Mouse (Mus musculus) ES-E14 (cell line): ENCODE data around the gene Gpr35. TPM values are rescaled to one million over a fixed set of nuclear protein-coding genes. Genes with fewer than 3 reads are reported as not detected.

Experiments used
- DNase-seq: peaks from one replicate; pipeline ENCODE4 v3.0.0-alpha.2; 2013; ENCODE audit warnings: low read depth, low spot score
- H3K27ac ChIP-seq: 2 replicates; pipeline ENCODE4 v1.5.1; 2012; ENCODE audit warnings: low read depth, mild to moderate bottlenecking, low read length, moderate library complexity, mixed read lengths; ENCODE audit not compliant: poor library complexity, insufficient read depth, severe bottlenecking
- H3K36me3 ChIP-seq: 2 replicates; pipeline ENCODE4 v1.6.1; 2012; ENCODE audit warnings: mild to moderate bottlenecking, low read length, moderate library complexity, mixed read lengths; ENCODE audit not compliant: control insufficient read depth, poor library complexity, insufficient read depth, severe bottlenecking
- H3K4me1 ChIP-seq, 2 experiments: fragments of 150-350 bp in 1 of 2; sonication (generic) in 1 of 2; 2 replicates each; pipeline ENCODE4 v1.6.1; 2012; ENCODE audit warnings: low read length in 2 of 2, mild to moderate bottlenecking in 1 of 2, mixed read lengths in 1 of 2; ENCODE audit not compliant: control insufficient read depth in 2 of 2, insufficient read depth in 2 of 2, poor library complexity in 1 of 2
- H3K4me3 ChIP-seq, 2 experiments: fragments of 150-350 bp in 1 of 2; sonication (generic) in 1 of 2; 2 replicates each; pipeline ENCODE4 v1.5.1; 2012; ENCODE audit warnings: low read length in 2 of 2, low read depth in 1 of 2, mild to moderate bottlenecking in 1 of 2, mixed read lengths in 1 of 2; ENCODE audit not compliant: insufficient read depth in 1 of 2, poor library complexity in 1 of 2, severe bottlenecking in 1 of 2
- H3K9ac ChIP-seq: 2 replicates; pipeline ENCODE4 v1.6.1; 2012; ENCODE audit warnings: low read depth, mild to moderate bottlenecking, low read length, mixed read lengths; ENCODE audit not compliant: poor library complexity, insufficient read depth, severe bottlenecking
- H3K9me3 ChIP-seq: fragments of 150-350 bp; sonication (generic); 2 replicates; pipeline ENCODE4 v1.6.1; 2012; ENCODE audit warnings: low read depth, mild to moderate bottlenecking, low read length; ENCODE audit not compliant: control insufficient read depth, insufficient read depth
- CHD2 ChIP-seq: IDR thresholded peaks from 2 replicates; pipeline ENCODE4 v1.6.1; 2014; ENCODE audit warnings: mild to moderate bottlenecking, low read depth, low read length, inconsistent platforms
- HCFC1 ChIP-seq: IDR thresholded peaks from 2 replicates; pipeline ENCODE4 v1.6.1; 2012; ENCODE audit warnings: low read length, inconsistent platforms, borderline replicate concordance; ENCODE audit not compliant: insufficient read depth
- MAFK ChIP-seq: IDR thresholded peaks from 2 replicates; pipeline ENCODE4 v1.6.1; 2014; ENCODE audit warnings: mild to moderate bottlenecking, low read depth, low read length, inconsistent platforms; ENCODE audit not compliant: insufficient read depth
- ZC3H11A ChIP-seq: IDR thresholded peaks from 2 replicates; pipeline ENCODE4 v1.6.1; 2012; ENCODE audit warnings: low read depth, mild to moderate bottlenecking, inconsistent platforms, low read length, borderline replicate concordance
- ZNF384 ChIP-seq: IDR thresholded peaks from 2 replicates; pipeline ENCODE4 v1.6.1; 2012; ENCODE audit warnings: low read depth, low read length, inconsistent platforms
- in situ Hi-C, 2 experiments: fragments of 600-800 bp; cut with MboI; formaldehyde crosslinking; loops; one replicate each; pipeline ENCODE4 v1.15.1; 2025; ENCODE audit warnings: low sequenced_read_pairs in 2 of 2, inconsistent platforms in 1 of 2; ENCODE audit not compliant: unreplicated experiment in 2 of 2
- total RNA-seq: library from RNA; depleted of rRNA; stranded (reverse); fragments of 300-350 nt; gene quantifications from 2 replicates; pipeline ENCODE4 v1.2.3, GENCODE M21; 2012

Gpr35 gene
- total RNA-seq, 1 experiment = 0.22 TPM

GRCm38 (mm10) chr1:92979073-92979602, 28.5 kb downstream of the Gpr35 start:
- H3K9me3 ChIP-seq = no peaks in the 10 kb centered on the region
- peak overlapping the region in 1 of 2 experiments; percentile 30; a peak in 2 of 4 replicates for H3K4me3 ChIP-seq
- peaks cover 0 to 11% of the 10 kb centered on the region in 2 experiments; a peak in 3 of 4 replicates for H3K4me1 ChIP-seq
- TF ChIP-seq ZC3H11A = no peak
- TF ChIP-seq ZNF384 = no peak
- TF ChIP-seq HCFC1 = no peak
- no peak for TF ChIP-seq CHD2
- TF ChIP-seq MAFK = no peak
- H3K9ac ChIP-seq = no peak overlapping the region
- H3K36me3 ChIP-seq = no peaks in the 10 kb centered on the region
- in situ Hi-C loops = no loop called here
- H3K27ac ChIP-seq = no peak overlapping the region
- no peak for DNase-seq

- in situ Hi-C loops = no loop called here
- TF ChIP-seq CHD2 (no peak), MAFK (no peak), HCFC1 (no peak), ZC3H11A (no peak)
- Histone ChIP-seq H3K4me3 (no peak overlapping the region), H3K9me3 (no peaks in the 10 kb centered on the region), H3K4me1 (peaks cover 0 to 11% of the 10 kb centered on the region in 2 experiments; a peak in 3 of 4 replicates), H3K9ac (no peak overlapping the region), H3K36me3 (no peaks in the 10 kb centered on the region), H3K27ac (no peak overlapping the region)
- DNase-seq = no peak
Observed at GRCm38 (mm10) chr1:92981056-92981845, 30.6 kb downstream of the Gpr35 start.

- in situ Hi-C loops = no loop called here
- TF ChIP-seq ZC3H11A = no peak
- no peak for TF ChIP-seq HCFC1
- no peak for TF ChIP-seq CHD2
- no peak for TF ChIP-seq ZNF384
- no peak for DNase-seq
- Histone ChIP-seq H3K9ac (no peak overlapping the region), H3K27ac (no peak overlapping the region), H3K9me3 (no peaks in the 10 kb centered on the region), H3K36me3 (no peaks in the 10 kb centered on the region), H3K4me1 (peaks cover 0 to 8% of the 10 kb centered on the region in 2 experiments; a peak in 3 of 4 replicates), H3K4me3 (no peak overlapping the region)
Observed at GRCm38 (mm10) chr1:92982931-92983605, 32.4 kb downstream of the Gpr35 start.

- H3K4me1 ChIP-seq = no peaks in the 10 kb centered on the region
- no peaks in the 10 kb centered on the region for H3K36me3 ChIP-seq
- TF ChIP-seq MAFK = no peak
- no peak for TF ChIP-seq ZNF384
- no peak for TF ChIP-seq CHD2
- no peak for TF ChIP-seq HCFC1
- no peak for TF ChIP-seq ZC3H11A
- no peak overlapping the region for H3K4me3 ChIP-seq
- DNase-seq = no peak
- in situ Hi-C loops = no loop called here
- no peak overlapping the region for H3K27ac ChIP-seq
- H3K9me3 ChIP-seq = no peaks in the 10 kb centered on the region
- H3K9ac ChIP-seq = no peak overlapping the region
Observed at GRCm38 (mm10) chr1:92984999-92985398, 34.3 kb downstream of the Gpr35 start.
